Mouse (Mus musculus) ZHBTc4 (cell line): ENCODE measurements around the gene Fbxo42.

Experiments
- DNase-seq: peaks from one replicate; pipeline ENCODE4 v3.0.0-alpha.2; 2011; ENCODE audit warnings: low read depth, low spot score

Fbxo42 gene

GRCm38 (mm10) chr4:141147112-141148008 lies at the start of gene Fbxo42:
Gene Fbxo42 (plus strand): TSS chr4:141147913.
- DNase-seq, result peak; percentile 96

GRCm38 (mm10) chr4:141098935-141099334 lies 48.8 kb upstream of the Fbxo42 start:
- no peak for DNase-seq

GRCm38 (mm10) chr4:141099956-141100355 lies 47.8 kb upstream of the Fbxo42 start:
- DNase-seq, result no peak

GRCm38 (mm10) chr4:141101291-141101690 lies 46.4 kb upstream of the Fbxo42 start:
- peak; percentile 54 for DNase-seq

GRCm38 (mm10) chr4:141101855-141102254 lies 45.9 kb upstream of the Fbxo42 start:
- DNase-seq, result peak; percentile 86

GRCm38 (mm10) chr4:141106526-141107183 lies 41.1 kb upstream of the Fbxo42 start:
- DNase-seq, result no peak

GRCm38 (mm10) chr4:141108196-141108732 lies 39.4 kb upstream of the Fbxo42 start:
- DNase-seq, result no peak

- peak; percentile 76 for DNase-seq
Observed at GRCm38 (mm10) chr4:141113831-141114230, 33.9 kb upstream of the Fbxo42 start.

- no peak for DNase-seq
Observed at GRCm38 (mm10) chr4:141114521-141114981, 33.2 kb upstream of the Fbxo42 start.

- peak; percentile 83 for DNase-seq
Observed at GRCm38 (mm10) chr4:141115398-141115797, 32.3 kb upstream of the Fbxo42 start.

GRCm38 (mm10) chr4:141118691-141119090 lies 29.0 kb upstream of the Fbxo42 start:
- no peak for DNase-seq

GRCm38 (mm10) chr4:141120700-141121099 lies 27.0 kb upstream of the Fbxo42 start:
- DNase-seq, result peak; percentile 91

- no peak for DNase-seq
Observed at GRCm38 (mm10) chr4:141122663-141123062, 25.1 kb upstream of the Fbxo42 start.

- no peak for DNase-seq
Observed at GRCm38 (mm10) chr4:141123065-141123464, 24.6 kb upstream of the Fbxo42 start.

GRCm38 (mm10) chr4:141129190-141129710 lies 18.5 kb upstream of the Fbxo42 start:
- DNase-seq, result no peak

- DNase-seq, result no peak
Observed at GRCm38 (mm10) chr4:141130704-141131342, 16.9 kb upstream of the Fbxo42 start.

GRCm38 (mm10) chr4:141131531-141132061 lies 16.1 kb upstream of the Fbxo42 start:
- no peak for DNase-seq

GRCm38 (mm10) chr4:141132191-141132590 lies 15.5 kb upstream of the Fbxo42 start:
- no peak for DNase-seq

GRCm38 (mm10) chr4:141133227-141133626 lies 14.5 kb upstream of the Fbxo42 start:
- no peak for DNase-seq

- no peak for DNase-seq
Observed at GRCm38 (mm10) chr4:141134031-141134441, 13.7 kb upstream of the Fbxo42 start.
